Mouse (Mus musculus) limb, embryonic 13.5 days (tissue): ENCODE results near the gene Itga1. TPM values are rescaled to one million over a fixed set of nuclear protein-coding genes. Genes with fewer than 3 reads are reported as not detected.

Experiments used
- ATAC-seq: fragments of 200-750 bp; cut with Nextera tagmentation; 2 replicates; pipeline ENCODE4 v1.8.0; 2017; ENCODE audit warnings: low read depth, moderate number of reproducible peaks, moderate TSS enrichment; ENCODE audit not compliant: low FRiP score
- H3K27ac ChIP-seq: fragments of 300-500 bp; sonication (generic); 2 replicates; pipeline ENCODE4 v1.5.1; 2015; ENCODE audit warnings: inconsistent platforms, mild to moderate bottlenecking, moderate library complexity
- H3K27me3 ChIP-seq: fragments of 300-500 bp; sonication (generic); 2 replicates; pipeline ENCODE4 v1.6.1; 2015; ENCODE audit warnings: mild to moderate bottlenecking, inconsistent platforms
- H3K36me3 ChIP-seq: fragments of 300-500 bp; sonication (generic); 2 replicates; pipeline ENCODE4 v1.6.1; 2015; ENCODE audit warnings: inconsistent platforms, mild to moderate bottlenecking, moderate library complexity
- H3K4me1 ChIP-seq: fragments of 300-500 bp; sonication (generic); 2 replicates; pipeline ENCODE4 v1.6.1; 2015; ENCODE audit warnings: inconsistent platforms
- H3K4me2 ChIP-seq: fragments of 300-500 bp; sonication (generic); replicated peaks from 2 replicates; pipeline ENCODE4 v1.6.1; 2015; ENCODE audit warnings: inconsistent platforms, mild to moderate bottlenecking, moderate library complexity
- H3K4me3 ChIP-seq: fragments of 300-500 bp; sonication (generic); 2 replicates; pipeline ENCODE4 v1.5.1; 2015; ENCODE audit warnings: moderate library complexity, mild to moderate bottlenecking, inconsistent platforms
- H3K9ac ChIP-seq: fragments of 300-500 bp; sonication (generic); 2 replicates; pipeline ENCODE4 v1.6.1; 2015; ENCODE audit warnings: mild to moderate bottlenecking, inconsistent platforms
- H3K9me3 ChIP-seq: fragments of 300-500 bp; sonication (generic); 2 replicates; pipeline ENCODE4 v1.6.1; 2016; ENCODE audit warnings: inconsistent platforms
- WGBS: fragments of 180-500 bp; shearing (Covaris S2); methylation state at CpG from one replicate; pipeline ENCODE4 v1.1.7; 2015; 5-methylcytosine and 5-hydroxymethylcytosine counted together
- polyA plus RNA-seq: library from polyadenylated mRNA; unstranded; fragments of >200 nt; fragmentation: Nextera tagmentation; extraction: Ambion mirVana; gene quantifications from 2 replicates; pipeline ENCODE4 v1.2.1, GENCODE M21; 2015

Gene Itga1
- polyA plus RNA-seq, 1 experiment from 2014 or later, result 6.7 TPM

DNA sequence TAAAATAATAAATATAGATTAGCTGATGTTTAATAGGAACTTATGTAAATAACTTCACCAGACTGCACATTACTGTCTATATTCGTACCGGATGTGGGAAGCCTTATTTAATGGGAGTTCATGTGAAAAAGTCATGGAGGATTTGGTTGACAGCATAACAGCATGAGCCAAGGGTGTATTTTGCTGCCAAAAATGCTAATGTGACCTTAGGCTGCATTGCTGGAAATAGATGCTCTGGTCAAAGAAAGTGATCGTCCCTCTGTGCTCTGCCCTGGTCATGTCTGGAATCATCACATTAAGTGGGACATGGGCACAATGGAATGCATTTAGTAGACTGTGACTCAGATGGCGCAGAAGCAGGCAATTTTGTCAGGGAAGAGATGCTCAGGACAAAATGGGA is 64.5 kb downstream of the Itga1 start:
- H3K9ac ChIP-seq, result no peak overlapping the region
- no peak for ATAC-seq

DNA sequence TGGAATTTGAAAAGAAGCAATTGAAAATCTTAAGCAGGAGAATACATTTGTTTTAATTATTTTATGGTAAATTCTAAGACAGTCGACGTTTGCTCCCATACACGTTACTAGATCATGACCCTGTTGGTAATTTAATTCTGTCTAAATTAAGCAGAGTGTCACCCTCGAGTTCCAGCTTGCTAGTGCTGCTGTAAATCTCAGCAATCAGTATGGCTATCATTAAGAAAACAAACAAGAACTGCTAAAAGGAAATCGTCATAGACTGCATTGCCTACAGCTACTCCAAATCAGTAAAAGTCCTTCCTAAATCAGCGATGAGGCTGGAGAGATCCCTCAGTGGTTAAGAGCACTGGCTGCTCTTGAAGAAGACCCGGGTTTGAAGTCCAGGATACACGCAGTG is 66.4 kb downstream of the Itga1 start:
- WGBS, result 59% methylated on average over 8 of the region's 8 CpGs

More for the DNA sequence above, 64.5 kb downstream of the Itga1 start:
- H3K4me1 ChIP-seq, result no peaks in the 10 kb centered on the region
- H3K36me3 ChIP-seq, result no peaks in the 10 kb centered on the region
- no peak overlapping the region for H3K4me2 ChIP-seq
- H3K9me3 ChIP-seq, result no peaks in the 10 kb centered on the region
- H3K27me3 ChIP-seq, result no peaks in the 10 kb centered on the region
- no peak overlapping the region for H3K4me3 ChIP-seq
- WGBS, result 87% methylated on average over 4 of the region's 4 CpGs
- no peak overlapping the region for H3K27ac ChIP-seq

DNA sequence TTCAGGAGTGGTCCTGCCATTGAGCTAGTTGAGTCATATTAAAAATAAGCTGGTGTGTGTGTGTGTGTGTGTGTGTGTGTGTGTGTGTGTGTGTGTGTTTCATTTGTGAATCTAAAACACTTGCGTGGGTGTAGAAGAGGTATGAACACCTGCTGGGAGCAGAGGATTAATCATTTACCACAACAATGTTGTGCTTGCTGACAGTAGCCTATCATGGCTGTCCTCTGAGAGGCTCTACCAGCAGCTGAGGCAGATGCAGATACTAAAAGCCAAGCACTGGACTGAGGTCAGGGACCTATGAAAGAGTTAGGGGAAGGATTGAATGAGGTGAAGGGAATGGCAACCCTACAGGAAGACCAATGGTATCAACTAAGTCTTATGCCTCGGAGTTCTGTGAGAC is 68.6 kb downstream of the Itga1 start:
- no peak overlapping the region for H3K4me2 ChIP-seq
- H3K9ac ChIP-seq, result no peak overlapping the region
- no peaks in the 10 kb centered on the region for H3K9me3 ChIP-seq
- no peak overlapping the region for H3K4me3 ChIP-seq
- no peaks in the 10 kb centered on the region for H3K27me3 ChIP-seq
- no peak for ATAC-seq
- H3K27ac ChIP-seq, result no peak overlapping the region
- H3K36me3 ChIP-seq, result no peaks in the 10 kb centered on the region
- no peaks in the 10 kb centered on the region for H3K4me1 ChIP-seq
- 89% methylated on average over 2 of the region's 2 CpGs for WGBS

More for the DNA sequence above, 66.4 kb downstream of the Itga1 start:
- H3K9ac ChIP-seq, result no peak overlapping the region
- no peaks in the 10 kb centered on the region for H3K36me3 ChIP-seq
- no peak overlapping the region for H3K4me2 ChIP-seq
- no peak overlapping the region for H3K4me3 ChIP-seq
- no peaks in the 10 kb centered on the region for H3K9me3 ChIP-seq
- H3K4me1 ChIP-seq, result no peaks in the 10 kb centered on the region
- no peaks in the 10 kb centered on the region for H3K27me3 ChIP-seq
- ATAC-seq, result no peak
- no peak overlapping the region for H3K27ac ChIP-seq

DNA sequence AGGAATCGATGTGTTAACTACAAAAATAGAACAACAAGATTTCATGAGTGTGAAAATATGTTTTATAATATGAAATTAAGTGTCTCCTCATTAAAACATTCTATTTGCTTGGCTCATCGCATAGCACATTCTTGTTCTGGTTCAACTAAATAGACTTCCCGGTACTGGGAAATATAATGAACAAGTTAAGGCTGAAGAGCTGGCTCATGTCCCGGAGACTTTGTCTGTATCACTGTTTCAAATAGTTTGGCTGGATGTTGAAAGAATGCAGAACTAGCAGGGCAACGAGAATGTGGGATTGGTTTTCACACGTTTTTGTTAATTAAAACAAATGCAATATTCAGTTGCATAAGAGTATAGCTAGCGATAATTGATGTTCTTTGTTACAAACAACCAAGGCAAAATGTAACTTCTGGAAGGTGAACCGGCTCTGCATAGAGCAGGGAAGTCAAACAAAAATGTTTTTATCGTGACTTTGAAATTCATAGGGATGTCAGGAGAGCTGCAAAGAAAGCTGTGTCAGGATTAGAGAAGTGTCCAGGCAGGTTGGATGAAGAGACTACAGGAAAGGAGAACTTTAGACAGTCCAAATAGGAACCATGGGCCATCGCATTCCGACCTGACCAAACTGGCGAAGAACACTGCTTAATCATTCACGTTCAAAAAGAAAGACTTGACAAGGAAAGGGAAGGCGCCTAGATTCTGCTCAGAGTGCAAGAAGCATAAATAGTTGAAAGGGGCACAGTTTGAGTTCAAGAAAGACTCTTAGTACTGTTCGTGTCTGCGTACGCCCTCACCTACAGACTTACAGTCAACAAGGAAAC is 70.4 kb downstream of the Itga1 start:
- Histone ChIP-seq H3K9ac (no peak overlapping the region), H3K4me3 (no peak overlapping the region), H3K4me2 (no peak overlapping the region), H3K36me3 (no peaks in the 10 kb centered on the region), H3K27ac (no peak overlapping the region), H3K27me3 (no peaks in the 10 kb centered on the region), H3K4me1 (no peaks in the 10 kb centered on the region), H3K9me3 (no peaks in the 10 kb centered on the region)
- no peak for ATAC-seq
- WGBS, result 85% methylated on average over 17 of the region's 17 CpGs

DNA sequence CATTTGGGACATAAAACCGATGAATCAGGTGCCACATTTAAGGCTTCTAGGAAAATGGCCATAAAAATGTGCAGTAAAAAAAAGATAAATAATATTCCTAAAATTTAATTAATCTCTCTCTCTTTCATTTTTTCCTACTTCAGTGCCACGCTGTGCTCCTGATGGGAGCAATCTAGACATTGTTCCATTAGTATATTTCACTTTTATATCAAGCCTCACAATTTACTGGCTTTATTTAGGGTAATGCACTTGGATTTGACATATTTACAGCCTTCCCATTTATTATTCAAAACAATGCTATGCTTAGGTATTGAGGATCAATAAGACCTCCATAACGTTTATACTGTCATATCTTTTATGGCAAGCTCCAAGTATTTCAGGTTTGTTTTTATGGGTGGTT is 76.4 kb downstream of the Itga1 start:
- Histone ChIP-seq H3K36me3 (no peaks in the 10 kb centered on the region), H3K27ac (no peak overlapping the region), H3K9me3 (no peaks in the 10 kb centered on the region), H3K27me3 (no peaks in the 10 kb centered on the region), H3K4me3 (no peak overlapping the region), H3K4me2 (no peak overlapping the region), H3K9ac (no peak overlapping the region), H3K4me1 (peaks cover 6% of the 10 kb centered on the region; the same call in 1 of the 2 replicates)
- 46% methylated on average over 3 of the region's 3 CpGs for WGBS
- ATAC-seq, result no peak

DNA sequence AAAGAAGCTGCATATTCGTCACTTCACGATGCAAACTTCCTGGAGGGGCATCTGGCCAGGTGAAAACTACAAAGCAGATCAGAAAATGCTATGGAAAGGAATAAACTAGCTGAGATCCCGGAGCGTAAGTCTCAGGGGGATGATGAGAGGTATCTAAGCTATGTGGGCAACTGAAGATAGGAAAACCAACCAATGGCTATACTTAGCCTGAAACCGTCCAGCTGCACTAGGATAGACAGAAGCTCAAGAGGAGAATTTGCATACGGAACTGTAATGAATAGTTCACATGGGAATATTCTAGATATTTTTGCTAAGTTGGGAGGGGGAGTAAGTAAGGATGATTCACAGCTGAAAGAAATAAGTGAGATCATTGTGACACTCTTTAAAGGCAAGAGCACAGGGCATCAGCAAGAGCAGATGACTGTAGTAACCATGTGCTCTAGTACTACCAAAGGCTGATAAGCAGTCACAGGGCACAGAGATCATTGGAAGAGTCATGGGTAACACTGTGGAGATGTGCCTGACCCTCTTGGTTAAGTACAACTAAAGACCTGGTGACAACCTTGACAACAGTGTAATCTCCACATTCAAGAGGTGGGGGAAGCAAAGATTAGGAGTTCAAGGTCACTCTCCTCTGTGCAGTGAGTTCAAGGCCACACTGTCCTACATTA is 79.5 kb downstream of the Itga1 start:
- 88% methylated on average over 6 of the region's 6 CpGs for WGBS
- H3K4me3 ChIP-seq, result no peak overlapping the region
- no peak for ATAC-seq

DNA sequence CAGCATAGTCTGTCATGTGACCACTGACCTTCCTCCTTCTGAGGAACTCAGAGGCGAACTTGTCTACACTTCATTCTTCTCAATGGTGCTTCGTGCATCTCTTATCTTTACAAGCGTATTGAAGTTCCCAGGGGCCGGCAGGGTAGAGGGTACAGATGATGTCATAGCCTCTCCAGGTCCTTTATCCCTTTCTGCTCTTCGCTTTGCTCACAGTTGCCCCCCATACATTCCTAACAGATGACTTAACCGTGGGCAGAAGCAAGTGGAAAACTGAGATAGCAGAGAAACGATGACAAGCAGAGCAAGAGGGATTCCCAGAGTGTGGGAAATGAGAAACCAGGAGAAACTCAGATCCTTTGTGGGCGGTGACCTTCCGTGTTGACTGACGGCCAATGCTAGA is 80.4 kb downstream of the Itga1 start:
- Histone ChIP-seq H3K4me2 (no peak overlapping the region), H3K27ac (no peak overlapping the region), H3K27me3 (no peaks in the 10 kb centered on the region), H3K36me3 (no peaks in the 10 kb centered on the region), H3K9ac (no peak overlapping the region), H3K4me3 (no peak overlapping the region), H3K4me1 (peaks cover 6% of the 10 kb centered on the region; the same call in 1 of the 2 replicates), H3K9me3 (no peaks in the 10 kb centered on the region)
- WGBS, result 79% methylated on average over 10 of the region's 10 CpGs
- no peak for ATAC-seq

More for the DNA sequence above, 79.5 kb downstream of the Itga1 start:
- no peaks in the 10 kb centered on the region for H3K36me3 ChIP-seq
- peaks cover 6% of the 10 kb centered on the region; the same call in 1 of the 2 replicates for H3K4me1 ChIP-seq
- H3K9me3 ChIP-seq, result no peaks in the 10 kb centered on the region
- no peaks in the 10 kb centered on the region for H3K27me3 ChIP-seq
- no peak overlapping the region for H3K4me2 ChIP-seq
- no peak overlapping the region for H3K27ac ChIP-seq
- no peak overlapping the region for H3K9ac ChIP-seq

DNA sequence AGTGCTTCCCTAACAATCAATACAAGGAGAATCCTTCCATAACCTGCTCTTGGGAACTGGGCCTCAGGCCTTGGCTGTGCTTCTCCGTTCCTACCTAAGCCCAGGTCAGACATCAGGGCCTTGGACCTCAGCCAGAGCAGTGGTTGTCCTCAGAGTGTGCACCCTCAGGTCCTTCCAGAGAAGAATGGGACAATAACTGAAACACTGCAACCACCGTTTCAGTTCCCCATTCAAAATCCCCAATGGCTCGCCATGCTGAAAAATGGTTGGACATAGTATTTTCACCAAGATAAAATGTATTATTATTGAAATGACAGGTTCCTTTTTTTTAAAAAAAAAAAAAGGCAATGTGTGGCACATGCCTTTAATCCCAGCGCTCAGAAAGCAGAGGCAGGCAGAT is 81.0 kb downstream of the Itga1 start:
- Histone ChIP-seq H3K36me3 (no peaks in the 10 kb centered on the region), H3K4me3 (no peak overlapping the region), H3K27me3 (no peaks in the 10 kb centered on the region), H3K4me1 (peaks cover 6% of the 10 kb centered on the region; the same call in 1 of the 2 replicates), H3K27ac (no peak overlapping the region), H3K9ac (no peak overlapping the region), H3K9me3 (no peaks in the 10 kb centered on the region), H3K4me2 (no peak overlapping the region)
- no peak for ATAC-seq
- 91% methylated on average over 4 of the region's 4 CpGs for WGBS

DNA sequence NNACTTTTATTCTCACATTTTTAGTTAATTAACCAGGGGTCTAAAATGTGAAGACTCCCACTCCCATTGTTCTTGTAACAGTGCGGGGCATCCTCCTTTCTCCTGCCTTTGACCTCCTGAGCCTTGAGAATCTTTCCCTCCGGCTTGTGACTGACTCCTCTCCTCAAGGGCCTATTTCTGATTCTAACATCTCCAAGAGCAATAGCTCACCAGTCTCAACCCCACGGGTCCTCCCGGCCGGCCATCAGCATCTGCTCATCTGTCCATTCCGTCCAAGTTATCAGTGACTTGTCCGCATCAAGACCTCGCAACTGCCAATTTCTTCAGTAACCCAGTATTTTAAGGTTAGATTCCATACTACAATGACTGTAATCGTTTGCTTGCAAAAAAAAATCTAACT is 84.2 kb downstream of the Itga1 start:
- Histone ChIP-seq H3K36me3 (no peaks in the 10 kb centered on the region), H3K9me3 (no peaks in the 10 kb centered on the region), H3K27ac (no peak overlapping the region), H3K4me1 (no peaks in the 10 kb centered on the region), H3K4me3 (no peak overlapping the region), H3K4me2 (no peak overlapping the region), H3K9ac (no peak overlapping the region), H3K27me3 (no peaks in the 10 kb centered on the region)
- no peak for ATAC-seq
- WGBS, result 95% methylated on average over 9 of the region's 9 CpGs

DNA sequence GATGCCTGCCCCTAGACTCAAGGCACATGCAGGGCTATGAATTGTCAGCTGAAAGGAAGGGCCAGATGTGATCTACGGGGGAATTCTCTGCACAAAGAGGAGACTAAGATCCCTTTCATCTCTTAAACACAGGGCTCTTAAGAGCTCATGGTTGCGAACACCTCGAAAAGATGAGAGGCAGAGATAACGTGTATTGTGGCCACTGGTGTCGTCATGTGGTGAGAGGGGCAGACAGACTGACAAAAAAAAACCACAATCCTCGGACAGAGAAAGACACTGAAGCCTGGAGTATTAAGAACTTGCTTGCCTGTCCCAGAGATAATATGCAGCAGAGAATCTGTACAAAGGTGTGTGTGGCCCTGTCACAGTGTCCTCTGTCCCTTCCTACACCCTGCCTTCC is 90.2 kb downstream of the Itga1 start:
- H3K4me1 ChIP-seq, result no peaks in the 10 kb centered on the region

DNA sequence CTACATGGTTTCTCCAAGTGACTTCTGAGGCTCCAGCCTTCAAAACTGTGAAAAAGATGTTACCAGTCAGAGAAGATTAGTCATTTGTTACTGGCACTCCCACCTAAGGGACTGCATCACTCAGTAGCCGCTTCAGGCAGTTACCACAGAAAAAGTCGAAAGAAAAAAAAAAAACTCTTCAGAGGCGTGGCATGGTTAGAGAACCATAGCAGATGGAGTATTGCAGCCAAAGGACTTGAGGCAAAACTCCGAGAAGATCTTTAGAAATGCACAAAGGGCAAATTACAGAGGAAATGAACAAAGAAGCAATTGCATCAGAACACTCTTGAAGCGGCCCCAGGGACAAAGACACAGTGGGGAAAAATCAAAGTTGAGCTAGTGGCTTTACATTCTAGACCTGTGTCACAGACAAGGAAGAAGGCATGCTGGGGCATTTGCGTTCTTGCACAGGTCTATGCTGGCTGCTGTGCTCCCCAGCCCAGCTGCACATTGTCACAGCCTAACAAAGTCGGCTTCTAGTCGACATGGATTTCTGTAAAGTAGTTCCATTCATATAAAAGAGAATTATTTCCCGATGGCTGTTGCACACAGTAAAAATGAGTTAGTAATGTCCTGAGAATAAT is 95.4 kb downstream of the Itga1 start:
- 61% methylated on average over 9 of the region's 9 CpGs for WGBS
- Histone ChIP-seq H3K9me3 (no peaks in the 10 kb centered on the region), H3K4me3 (no peak overlapping the region), H3K27ac (no peak overlapping the region), H3K4me2 (no peak overlapping the region), H3K36me3 (no peaks in the 10 kb centered on the region), H3K27me3 (no peaks in the 10 kb centered on the region), H3K9ac (no peak overlapping the region), H3K4me1 (peaks cover 7% of the 10 kb centered on the region)
- no peak for ATAC-seq

More for the DNA sequence above, 90.2 kb downstream of the Itga1 start:
- Histone ChIP-seq H3K4me3 (no peak overlapping the region), H3K9me3 (no peaks in the 10 kb centered on the region), H3K9ac (no peak overlapping the region), H3K27me3 (no peaks in the 10 kb centered on the region), H3K4me2 (no peak overlapping the region), H3K27ac (no peak overlapping the region), H3K36me3 (no peaks in the 10 kb centered on the region)
- WGBS, result 54% methylated on average over 6 of the region's 6 CpGs
- ATAC-seq, result no peak

DNA sequence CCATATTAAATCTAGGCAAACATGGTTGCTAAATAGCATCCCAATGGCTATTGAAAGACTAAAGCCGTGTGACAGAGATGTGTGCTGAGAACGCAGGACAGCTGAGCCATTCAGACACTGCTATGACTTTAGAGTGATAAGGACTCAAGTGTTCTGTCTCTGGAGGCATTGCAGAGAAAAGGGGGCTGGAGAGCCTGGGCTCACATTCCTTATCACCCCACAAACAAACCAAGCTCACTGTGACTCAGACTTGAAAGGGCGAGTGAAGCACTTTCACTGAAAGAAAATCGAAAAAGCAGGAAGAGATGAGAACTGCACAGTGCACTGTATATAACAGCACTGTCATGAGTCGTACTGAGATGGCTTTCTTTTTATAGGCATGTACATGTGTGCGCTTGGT is 96.4 kb downstream of the Itga1 start:
- Histone ChIP-seq H3K4me2 (no peak overlapping the region), H3K9ac (no peak overlapping the region), H3K4me3 (no peak overlapping the region), H3K27ac (no peak overlapping the region), H3K36me3 (no peaks in the 10 kb centered on the region), H3K27me3 (no peaks in the 10 kb centered on the region), H3K4me1 (peaks cover 7% of the 10 kb centered on the region), H3K9me3 (no peaks in the 10 kb centered on the region)
- ATAC-seq, result no peak
- 84% methylated on average over 6 of the region's 6 CpGs for WGBS
